Mouse (Mus musculus) G1E (cell line): ENCODE measurements at regions not wholly inside any gene's neighbourhood (a gene's known extent, or its start where the extent isn't known, plus 50 kb on each side); places are given as distances from the start of the nearest gene placed in this dataset.

Experiments used
- CTCF ChIP-seq: IDR thresholded peaks from 2 replicates; pipeline ENCODE4 v1.5.1; 2012; ENCODE audit warnings: low read depth, low read length, inconsistent platforms, mixed read lengths
- GATA1 ChIP-seq: IDR thresholded peaks from 2 replicates; pipeline ENCODE4 v1.6.1; 2012; ENCODE audit warnings: borderline replicate concordance, low read length, inconsistent platforms, mixed read lengths
- GATA2 ChIP-seq: IDR thresholded peaks from 2 replicates; pipeline ENCODE4 v1.6.1; 2012; ENCODE audit warnings: low read depth, low read length, inconsistent platforms, borderline replicate concordance
- POLR2AphosphoS5 ChIP-seq: IDR thresholded peaks from 2 replicates; pipeline ENCODE4 v1.6.1; 2012; ENCODE audit warnings: low read depth, low read length, inconsistent platforms; ENCODE audit not compliant: insufficient replicate concordance
- TAL1 ChIP-seq: conservative IDR thresholded peaks from 2 replicates; pipeline ENCODE4 v1.6.1; 2012; ENCODE audit warnings: low read depth, low read length, inconsistent platforms, mixed read lengths

- TF ChIP-seq CTCF, result no peak
- no peak for TF ChIP-seq GATA1
- no peak for TF ChIP-seq POLR2AphosphoS5
- no peak for TF ChIP-seq TAL1
- no peak for TF ChIP-seq GATA2
Observed at GRCm38 (mm10) chr3:132431805-132432204, 197.8 kb upstream of the Gimd1 start.
